Mouse (Mus musculus) embryonic facial prominence, embryonic 10.5 days (tissue): ENCODE measurements around the gene Tradd. TPM values are rescaled to one million over a fixed set of nuclear protein-coding genes. Genes with fewer than 3 reads are reported as not detected.

Experiments used
- DNase-seq: peaks from one replicate; pipeline ENCODE4 v3.0.0-alpha.2; 2017; ENCODE audit warnings: low spot score
- H3K27ac ChIP-seq: fragments of 300-500 bp; sonication (generic); replicated peaks from 2 replicates; pipeline ENCODE4 v1.5.1; 2016; ENCODE audit warnings: mild to moderate bottlenecking
- H3K27me3 ChIP-seq: fragments of 300-500 bp; sonication (generic); replicated peaks from 2 replicates; pipeline ENCODE4 v1.6.1; 2016; ENCODE audit warnings: low read depth, mild to moderate bottlenecking; ENCODE audit not compliant: poor library complexity, severe bottlenecking
- H3K36me3 ChIP-seq: fragments of 300-500 bp; sonication (generic); replicated peaks from 2 replicates; pipeline ENCODE4 v1.6.1; 2016; ENCODE audit warnings: mild to moderate bottlenecking, moderate library complexity
- H3K4me1 ChIP-seq: fragments of 300-500 bp; sonication (generic); 2 replicates; pipeline ENCODE4 v1.6.1; 2016
- H3K4me3 ChIP-seq: fragments of 300-500 bp; sonication (generic); 2 replicates; pipeline ENCODE4 v1.5.1; 2016; ENCODE audit warnings: mild to moderate bottlenecking, moderate library complexity
- H3K9me3 ChIP-seq: fragments of 300-500 bp; sonication (generic); 2 replicates; pipeline ENCODE4 v1.6.1; 2016; ENCODE audit warnings: mild to moderate bottlenecking
- WGBS: fragments of 180-500 bp; shearing (Covaris S2); methylation state at CpG from one replicate; pipeline ENCODE4 v1.1.7; 2016; 5-methylcytosine and 5-hydroxymethylcytosine counted together
- polyA plus RNA-seq: library from polyadenylated mRNA; unstranded; fragments of >200 nt; fragmentation: Nextera tagmentation; extraction: Ambion mirVana; gene quantifications from 2 replicates; pipeline ENCODE4 v1.2.1, GENCODE M21; 2016

Tradd gene
- polyA plus RNA-seq, 1 experiment from 2014 or later: 16.7 TPM

DNA sequence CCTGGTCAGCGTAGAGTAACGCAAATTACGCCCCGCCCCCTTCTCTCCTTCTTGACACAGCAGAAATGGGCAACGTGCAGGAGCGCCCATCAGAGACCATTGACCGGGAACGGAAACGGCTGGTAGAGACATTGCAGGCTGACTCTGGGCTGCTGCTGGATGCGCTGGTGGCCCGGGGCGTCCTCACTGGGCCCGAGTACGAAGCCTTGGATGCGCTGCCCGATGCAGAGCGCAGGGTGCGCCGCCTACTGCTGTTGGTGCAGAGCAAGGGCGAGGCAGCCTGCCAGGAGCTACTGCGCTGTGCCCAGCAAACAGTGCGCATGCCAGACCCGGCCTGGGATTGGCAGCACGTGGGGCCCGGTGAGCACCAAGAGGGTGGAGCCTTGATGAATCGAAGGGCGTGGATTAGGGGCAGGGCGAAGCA lies 14.5 kb upstream of the Tradd start:
- peaks cover 27% of the 10 kb centered on the region for H3K36me3 ChIP-seq
- no peaks in the 10 kb centered on the region for H3K9me3 ChIP-seq
- no peak overlapping the region for H3K27ac ChIP-seq
- peaks cover 29% of the 10 kb centered on the region for H3K4me1 ChIP-seq
- peaks cover 100% of the 10 kb centered on the region for H3K27me3 ChIP-seq
- peak; percentile 46 for DNase-seq
- peak overlapping the region; percentile 47 for H3K4me3 ChIP-seq
- 2% methylated on average over 28 of the region's 28 CpGs for WGBS

DNA sequence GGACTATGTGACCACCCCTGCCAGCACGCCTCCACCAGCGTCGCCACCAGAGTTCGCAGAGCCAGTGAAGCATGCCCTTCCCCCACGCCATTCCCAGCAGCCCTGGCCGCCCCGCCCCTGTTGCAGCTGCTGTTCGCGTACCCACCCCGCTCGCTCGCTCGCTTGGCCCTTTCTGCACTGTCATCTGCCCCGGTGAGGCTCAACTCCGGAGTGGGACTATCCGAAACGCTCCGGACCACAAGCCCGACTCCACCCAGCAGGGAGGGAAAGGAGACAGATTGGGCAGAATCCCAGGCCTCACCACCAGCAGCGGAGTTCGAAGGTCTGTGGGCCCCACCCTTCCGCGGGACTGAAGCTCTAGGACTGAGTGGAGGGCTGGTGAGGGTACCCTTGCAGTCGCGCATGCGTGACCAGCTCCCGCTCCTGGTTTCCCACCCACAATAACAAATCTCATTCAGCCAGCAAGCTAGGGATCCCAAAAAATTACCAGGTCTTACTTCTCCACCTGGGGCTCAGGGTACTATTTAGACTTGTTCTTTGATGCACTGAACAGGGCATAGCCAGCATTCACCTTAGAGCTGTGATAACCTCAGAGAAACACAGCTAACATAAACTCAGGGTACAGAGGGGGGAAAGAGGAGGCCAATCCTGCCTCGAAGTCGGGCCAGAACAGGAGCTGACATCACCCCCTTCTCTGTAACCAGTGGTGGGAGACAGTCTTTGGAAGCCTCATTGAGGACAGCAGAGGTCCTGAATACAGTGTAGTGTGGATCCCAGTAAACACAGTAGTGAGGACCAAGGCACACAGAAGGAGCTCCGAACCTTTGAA lies 12.1 kb upstream of the Tradd start:
- H3K27me3 ChIP-seq: peaks cover 100% of the 10 kb centered on the region
- H3K4me3 ChIP-seq: peak overlapping the region; percentile 55
- peaks cover 8% of the 10 kb centered on the region for H3K36me3 ChIP-seq
- H3K9me3 ChIP-seq: no peaks in the 10 kb centered on the region
- DNase-seq: peak; percentile 72
- peaks cover 22% of the 10 kb centered on the region for H3K4me1 ChIP-seq
- peak overlapping the region; percentile 8; the same call in 1 of the 2 replicates for H3K27ac ChIP-seq
- WGBS: 4% methylated on average over 30 of the region's 30 CpGs

DNA sequence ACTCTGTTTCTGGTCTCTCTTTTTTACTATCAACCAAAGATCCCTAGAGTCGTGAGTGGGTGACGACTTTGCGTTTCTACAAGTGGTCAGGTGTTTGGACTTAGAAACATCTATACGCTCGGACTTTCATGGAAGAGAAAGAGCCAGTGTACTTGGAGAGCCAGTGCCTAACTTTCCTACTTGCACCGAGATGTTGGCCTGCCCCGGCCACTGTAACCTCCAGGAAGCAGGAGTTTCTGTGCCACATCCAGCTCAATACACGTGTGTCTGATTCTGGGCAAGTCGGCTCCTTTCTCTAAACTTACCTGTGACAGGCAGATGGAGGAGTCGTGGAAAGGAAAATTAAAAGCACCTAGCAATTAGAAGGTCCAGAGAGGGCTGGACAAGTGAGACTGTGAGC lies 11.4 kb upstream of the Tradd start, which contains the start of gene Nol3:
Gene Nol3, plus strand, starts transcription at position 301 of the 400 bp plus-strand sequence.
- DNase-seq: no peak
- Histone ChIP-seq H3K4me1 (peaks cover 25% of the 10 kb centered on the region), H3K27me3 (peaks cover 100% of the 10 kb centered on the region), H3K4me3 (peak within 1 kb of the TSS; percentile 55), H3K27ac (peak within 1 kb of the TSS; percentile 8; the same call in 1 of the 2 replicates), H3K9me3 (no peaks in the 10 kb centered on the region), H3K36me3 (peaks cover 4% of the 10 kb centered on the region)
- 5% methylated on average over 10 of the region's 10 CpGs for WGBS

DNA sequence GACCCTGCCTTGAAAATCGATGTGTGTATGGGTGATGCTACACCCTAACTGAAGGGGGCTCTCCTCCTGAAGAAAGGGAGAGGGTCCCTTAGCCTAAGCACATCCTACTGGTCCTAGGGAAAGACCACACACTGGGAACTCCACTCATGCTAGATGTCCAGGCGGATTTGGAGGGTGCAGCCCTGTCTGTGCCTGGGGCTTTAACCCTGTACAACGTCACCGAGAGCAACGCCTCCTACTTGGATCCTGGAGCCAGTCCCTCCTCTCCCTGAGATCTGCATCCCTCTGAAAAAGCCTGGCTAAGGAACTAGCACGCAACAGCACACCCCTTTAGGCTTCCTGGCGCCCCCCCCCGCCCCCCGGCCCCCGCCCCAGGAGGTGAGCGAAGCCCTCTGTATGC lies 11.0 kb upstream of the Tradd start:
- Histone ChIP-seq H3K4me1 (peaks cover 30% of the 10 kb centered on the region), H3K9me3 (no peaks in the 10 kb centered on the region), H3K36me3 (no peaks in the 10 kb centered on the region), H3K27me3 (peaks cover 100% of the 10 kb centered on the region), H3K27ac (no peak overlapping the region), H3K4me3 (peak overlapping the region; percentile 55)
- no peak for DNase-seq
- 5% methylated on average over 11 of the region's 11 CpGs for WGBS

DNA sequence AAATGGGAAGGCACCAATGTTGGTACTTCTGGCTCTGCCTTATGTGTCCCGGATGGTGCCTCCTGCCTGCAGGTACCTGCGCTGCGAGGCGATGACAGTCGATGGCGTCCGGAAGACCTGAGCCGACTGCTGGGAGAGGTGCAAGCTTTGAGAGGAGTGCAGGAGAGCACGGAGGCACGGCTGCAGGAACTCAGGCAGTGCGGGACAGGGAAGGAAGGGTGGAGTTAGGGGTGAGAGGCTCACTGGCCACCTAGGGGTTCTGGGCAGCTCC lies 6.4 kb upstream of the Tradd start:
- Histone ChIP-seq H3K36me3 (no peaks in the 10 kb centered on the region), H3K9me3 (peaks cover 4% of the 10 kb centered on the region), H3K27me3 (peaks cover 100% of the 10 kb centered on the region), H3K4me3 (0 out of 2 replicates have a peak overlapping the region, but pooled peaks have one; percentile 4), H3K4me1 (peaks cover 48% of the 10 kb centered on the region), H3K27ac (no peak overlapping the region)
- WGBS: 2% methylated on average over 11 of the region's 11 CpGs
- DNase-seq: peak; percentile 35

DNA sequence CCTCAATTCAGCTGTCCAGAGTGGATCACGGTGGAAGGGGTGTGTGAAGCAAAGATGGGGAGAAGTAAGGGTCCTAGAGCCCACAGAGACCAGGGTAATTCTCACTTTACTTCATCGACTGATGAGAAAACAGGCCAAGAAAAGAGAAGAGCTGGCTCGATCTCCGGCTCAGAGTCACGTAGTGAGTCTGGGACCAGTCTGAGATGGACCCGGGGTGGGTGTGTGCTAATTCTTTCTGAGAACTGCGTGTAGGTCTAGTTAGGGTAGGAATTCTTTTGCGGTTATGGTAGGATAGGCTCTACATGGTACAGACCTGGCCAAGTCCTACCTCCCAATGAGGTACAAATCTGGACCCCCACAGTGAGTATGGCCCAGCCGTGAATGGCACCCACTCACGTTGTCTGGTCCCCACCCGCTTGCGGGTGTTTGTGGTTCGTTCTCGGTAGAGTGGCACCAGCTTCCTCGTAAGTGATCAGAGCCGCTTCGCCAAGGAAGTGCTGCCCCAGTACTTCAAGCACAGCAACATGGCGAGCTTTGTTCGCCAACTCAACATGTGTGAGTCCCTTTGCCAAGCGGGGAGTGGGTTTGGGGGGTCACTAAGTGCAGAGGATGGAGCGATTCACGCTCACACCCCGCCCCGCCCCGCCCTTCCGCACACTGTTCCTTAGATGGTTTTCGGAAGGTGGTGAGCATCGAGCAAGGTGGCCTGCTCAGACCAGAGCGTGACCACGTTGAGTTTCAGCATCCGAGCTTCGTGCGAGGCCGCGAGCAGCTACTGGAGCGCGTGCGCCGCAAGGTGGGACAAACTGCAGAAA lies 5.9 kb upstream of the Tradd start:
- Histone ChIP-seq H3K36me3 (no peaks in the 10 kb centered on the region), H3K4me3 (peak overlapping the region; percentile 65), H3K27me3 (peaks cover 100% of the 10 kb centered on the region), H3K4me1 (peaks cover 43% of the 10 kb centered on the region), H3K9me3 (peaks cover 4% of the 10 kb centered on the region), H3K27ac (no peak overlapping the region)
- 2% methylated on average over 39 of the region's 39 CpGs for WGBS
- peak; percentile 43 for DNase-seq

DNA sequence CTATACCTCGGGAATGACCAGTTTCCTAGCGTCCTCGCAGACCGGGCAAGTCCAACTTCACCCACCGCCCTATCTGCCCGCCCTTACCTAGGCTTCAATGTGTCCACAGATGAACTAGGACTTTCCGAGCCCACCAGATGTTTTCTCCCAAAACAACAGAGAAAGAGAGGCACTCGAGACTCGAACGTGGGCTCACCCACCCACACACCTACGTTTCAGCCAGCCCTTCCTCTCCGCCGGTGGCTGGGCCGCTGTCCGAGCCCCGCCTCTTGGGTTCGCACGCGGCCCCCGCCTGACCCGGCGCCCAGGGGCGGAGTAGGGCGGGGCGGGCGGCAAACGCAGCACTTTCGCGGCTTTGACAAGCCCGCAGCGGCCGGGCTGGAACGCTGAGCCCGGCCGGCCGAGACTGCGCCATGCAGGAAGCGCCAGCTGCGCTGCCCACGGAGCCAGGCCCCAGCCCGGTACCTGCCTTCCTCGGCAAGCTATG lies 5.1 kb upstream of the Tradd start, which contains the start of gene Hsf4:
Gene Hsf4, plus strand, starts transcription at position 341 of the 487 bp plus-strand sequence.
- H3K9me3 ChIP-seq: peaks cover 4% of the 10 kb centered on the region
- peaks cover 50% of the 10 kb centered on the region for H3K4me1 ChIP-seq
- under 1% methylated on average over 42 of the region's 42 CpGs for WGBS
- peak within 1 kb of the TSS; percentile 37; the same call in 1 of the 2 replicates for H3K27ac ChIP-seq
- H3K4me3 ChIP-seq: peak within 1 kb of the TSS; percentile 65
- no peaks in the 10 kb centered on the region for H3K36me3 ChIP-seq
- DNase-seq: peak; percentile 69
- H3K27me3 ChIP-seq: peaks cover 100% of the 10 kb centered on the region

DNA sequence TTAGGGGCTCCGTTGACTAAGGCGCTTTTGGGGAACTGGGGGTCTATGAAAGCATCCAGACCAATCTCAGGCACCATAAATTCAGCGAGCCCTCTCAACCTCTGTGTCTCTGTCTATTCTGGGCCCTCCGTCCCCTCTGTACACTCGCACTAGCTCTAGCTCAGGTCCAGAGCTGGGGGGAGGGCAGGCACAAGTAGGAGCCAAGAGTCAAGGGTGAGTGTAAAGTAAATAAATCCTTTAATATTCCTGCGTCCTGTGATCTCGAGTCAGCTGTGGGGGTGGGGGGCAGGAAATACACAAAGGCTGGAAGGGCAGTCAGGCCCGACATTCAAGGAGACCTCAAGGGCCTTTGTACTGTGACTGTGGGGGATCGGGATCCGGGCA lies 4.7 kb upstream of the Tradd start:
- whole genome bisulfite sequencing: under 1% methylated on average over 10 of the region's 10 CpGs
- Histone ChIP-seq H3K36me3 (no peaks in the 10 kb centered on the region), H3K4me3 (peak overlapping the region; percentile 65), H3K4me1 (peaks cover 54% of the 10 kb centered on the region), H3K9me3 (peaks cover 4% of the 10 kb centered on the region), H3K27me3 (peaks cover 100% of the 10 kb centered on the region), H3K27ac (peak overlapping the region; percentile 37; the same call in 1 of the 2 replicates)
- DNase-seq: no peak

DNA sequence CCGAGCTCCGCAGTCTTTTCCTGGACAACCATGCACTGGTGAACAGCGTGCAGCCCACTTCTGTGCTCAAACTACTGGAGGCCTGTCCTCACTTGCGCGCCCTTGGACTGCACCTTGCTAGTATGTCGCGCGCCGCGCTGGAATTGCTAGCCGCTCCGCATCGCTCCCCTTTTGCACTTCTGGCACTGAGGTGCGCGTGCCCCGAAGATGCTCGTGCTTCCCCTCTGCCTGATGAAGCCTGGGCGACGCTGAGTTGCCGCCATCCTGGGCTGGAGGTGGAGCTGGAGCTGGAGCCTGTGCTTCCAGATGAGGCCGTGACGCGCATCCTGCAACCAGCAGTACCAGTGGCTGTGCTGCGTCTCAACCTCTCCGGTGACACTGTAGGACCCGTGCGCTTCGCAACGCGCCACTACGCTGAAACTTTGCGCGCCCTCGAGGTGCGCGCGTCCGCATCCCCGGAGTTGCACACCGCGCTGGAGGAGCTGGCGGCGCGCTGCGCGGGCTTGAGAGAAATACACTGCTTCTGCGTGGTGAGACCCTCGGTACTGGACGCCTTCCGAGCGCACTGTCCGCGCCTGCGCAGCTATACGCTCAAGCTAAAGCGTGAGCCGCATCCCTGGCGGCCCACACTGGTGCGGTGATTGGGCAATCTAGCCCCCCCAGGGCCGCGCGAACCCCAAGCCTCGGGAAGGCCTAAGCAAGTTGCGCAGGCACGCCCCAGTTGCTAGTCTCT lies 4.1 kb upstream of the Tradd start:
- DNase-seq: peak; percentile 85
- WGBS: under 1% methylated on average over 65 of the region's 65 CpGs
- H3K27ac ChIP-seq: peak overlapping the region; percentile 37; the same call in 1 of the 2 replicates
- peaks cover 4% of the 10 kb centered on the region for H3K9me3 ChIP-seq
- H3K36me3 ChIP-seq: no peaks in the 10 kb centered on the region
- H3K4me1 ChIP-seq: peaks cover 59% of the 10 kb centered on the region
- H3K27me3 ChIP-seq: peaks cover 100% of the 10 kb centered on the region
- peak overlapping the region; percentile 65 for H3K4me3 ChIP-seq

DNA sequence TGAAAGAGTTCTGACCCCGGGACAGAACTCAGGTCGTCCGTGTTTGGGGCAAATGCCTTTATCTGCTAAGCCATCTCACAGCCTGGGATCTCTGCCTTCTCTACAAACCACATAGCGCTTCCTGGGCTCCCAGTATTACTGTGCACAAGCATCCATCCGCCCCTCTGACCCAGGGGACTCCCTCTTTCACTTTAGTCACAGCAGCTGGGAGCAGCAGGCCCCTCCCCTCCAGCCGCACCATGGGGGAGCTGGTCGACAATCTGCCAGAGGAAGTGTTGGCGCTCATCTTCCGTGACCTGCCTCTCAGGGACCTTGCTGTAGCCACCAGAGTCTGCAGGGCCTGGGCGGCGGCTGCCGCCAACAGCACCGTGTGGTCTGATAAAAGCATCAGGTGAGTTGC lies 2.4 kb upstream of the Tradd start:
- Histone ChIP-seq H3K4me3 (no peak overlapping the region), H3K27me3 (peaks cover 100% of the 10 kb centered on the region), H3K36me3 (no peaks in the 10 kb centered on the region), H3K9me3 (peaks cover 4% of the 10 kb centered on the region), H3K4me1 (peaks cover 59% of the 10 kb centered on the region), H3K27ac (no peak overlapping the region)
- WGBS: 8% methylated on average over 13 of the region's 13 CpGs
- no peak for DNase-seq

DNA sequence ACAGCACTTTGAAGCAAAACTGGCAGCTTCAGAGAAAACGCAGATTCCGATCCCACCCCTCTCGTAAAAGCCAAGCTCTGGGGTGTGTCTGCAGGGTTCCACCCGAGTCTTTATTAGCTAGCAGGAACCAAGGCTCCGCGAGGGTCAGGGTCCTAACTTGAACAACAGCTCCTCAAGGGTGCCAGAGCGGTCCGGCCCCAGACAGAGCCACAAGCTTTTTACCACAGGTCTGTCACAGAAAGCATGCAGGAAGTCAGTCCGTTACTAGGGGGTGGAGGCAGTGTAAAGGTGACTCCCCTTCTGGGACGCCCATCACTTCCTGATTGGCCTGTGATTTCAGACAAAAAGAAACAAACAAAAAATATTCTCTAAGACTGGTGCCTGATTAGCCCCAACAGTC lies 719 bp upstream of the Tradd start:
- WGBS: 15% methylated on average over 10 of the region's 10 CpGs
- Histone ChIP-seq H3K4me1 (peaks cover 49% of the 10 kb centered on the region), H3K4me3 (peak overlapping the region; percentile 76), H3K36me3 (no peaks in the 10 kb centered on the region), H3K9me3 (peaks cover 4% of the 10 kb centered on the region), H3K27me3 (peaks cover 100% of the 10 kb centered on the region), H3K27ac (no peak overlapping the region)
- no peak for DNase-seq
